Mouse (Mus musculus): Measurements from ENCODE around the gene Tmem167. TPM values are rescaled to one million over a fixed set of nuclear protein-coding genes. Genes with fewer than 3 reads are reported as not detected.

Tmem167 gene
- polyA plus RNA-seq, 1 experiment from 2014 or later, result 78.5 TPM

Other genes starting within 250 kb of the Tmem167 start
- gene Xrcc4, start 485 bp downstream of the Tmem167 start, polyA plus RNA-seq (2014; fragmentation: Nextera tagmentation; extraction: Ambion mirVana), result 12.5 and 12.8 TPM in 2 replicates